In genomic region chr2:118257094-118257493, GRCm38 (mm10) we compare ENCODE assay signal across 8 mouse cellular contexts. TPM values are rescaled to one million over a fixed set of nuclear protein-coding genes. Genes with fewer than 3 reads are reported as not detected.
DNase-seq lines count a peak whose midpoint lies in the region; ATAC-seq and TF ChIP-seq lines count a peak whose summit lies in the region.

No protein-coding gene starts in this region.

- 65% methylated on average over 8 of the region's 8 CpGs for WGBS in kidney, embryonic 16.5 days
- 75% methylated on average over 8 of the region's 8 CpGs for WGBS in intestine, embryonic 15.5 days

- no peaks in the 10 kb centered on the region for H3K36me3 ChIP-seq in kidney, embryonic 16.5 days (ENCODE audit: insufficient read depth, low read length)
- no peaks in the 10 kb centered on the region for H3K36me3 ChIP-seq in intestine, embryonic 15.5 days
- no peaks in the 10 kb centered on the region for H3K36me3 ChIP-seq in myocyte (ENCODE audit: control insufficient read depth, insufficient read depth)

- no peak for ATAC-seq in kidney, embryonic 16.5 days (ENCODE audit: low FRiP score, low TSS enrichment)
- ATAC-seq in intestine, embryonic 15.5 days = no peak; the same call in 1 of the 2 replicates

- no peak overlapping the region for H3ac ChIP-seq in myocyte (ENCODE audit: control insufficient read depth, insufficient read length)

- H3K79me2 ChIP-seq in myocyte (ENCODE audit: control insufficient read depth, insufficient read depth) = no peaks in the 10 kb centered on the region

- H3K27ac ChIP-seq in kidney, embryonic 16.5 days (ENCODE audit: low read length) = no peak overlapping the region
- H3K27ac ChIP-seq in cortical plate, adult 2 months (ENCODE audit: insufficient read depth, low read length) = no peak overlapping the region
- H3K27ac ChIP-seq in intestine, embryonic 15.5 days = no peak overlapping the region

- H3K9me3 ChIP-seq in kidney, embryonic 16.5 days (ENCODE audit: low read length) = no peaks in the 10 kb centered on the region; the same call in 1 of the 2 replicates
- no peaks in the 10 kb centered on the region for H3K9me3 ChIP-seq in intestine, embryonic 15.5 days

- no peak overlapping the region for H3K9ac ChIP-seq in kidney, embryonic 16.5 days (replicated peaks; ENCODE audit: low read length)
- no peak overlapping the region for H3K9ac ChIP-seq in intestine, embryonic 15.5 days

- no peak for TF ChIP-seq CTCF in cortical plate, adult 2 months (IDR thresholded peaks at IDR 0.05; ENCODE audit: extremely low read depth, insufficient read depth, low read length)

- H3K4me3 ChIP-seq in kidney, embryonic 16.5 days (ENCODE audit: low read length) = peak overlapping the region; percentile 55
- peak overlapping the region; percentile 30; the same call in 1 of the 2 replicates for H3K4me3 ChIP-seq in cortical plate, adult 2 months (ENCODE audit: insufficient read depth, low read length)
- H3K4me3 ChIP-seq in intestine, embryonic 15.5 days (replicated peaks) = peak overlapping the region; percentile 50; the same call in 1 of the 2 replicates
- peak overlapping the region; percentile 29 for H3K4me3 ChIP-seq in myocyte

- peak overlapping the region; percentile 74 for H3K4me2 ChIP-seq in kidney, embryonic 16.5 days (replicated peaks; ENCODE audit: low read depth, low read length)
- peak overlapping the region; percentile 83 for H3K4me2 ChIP-seq in intestine, embryonic 15.5 days (replicated peaks)
- peak overlapping the region; percentile 80 for H3K4me2 ChIP-seq in myocyte (ENCODE audit: low read depth)

- TF ChIP-seq POLR2A in cortical plate, adult 2 months (IDR thresholded peaks at IDR 0.05; ENCODE audit: extremely low read depth, insufficient read depth, low read length) = no peak
- TF ChIP-seq POLR2A in myocyte (IDR thresholded peaks at IDR 0.05; ENCODE audit: insufficient read length, low read depth) = no peak

- 0 out of 2 replicates have a peak, but pooled peaks cover 4% of the 10 kb centered on the region for H3K27me3 ChIP-seq in kidney, embryonic 16.5 days (ENCODE audit: insufficient read depth, low read length)
- no peaks in the 10 kb centered on the region for H3K27me3 ChIP-seq in intestine, embryonic 15.5 days (replicated peaks)
- no peaks in the 10 kb centered on the region for H3K27me3 ChIP-seq in myocyte (ENCODE audit: control insufficient read depth, insufficient read depth, insufficient read length)

- DNase-seq in kidney, adult 18-20 months = no peak
- no peak for DNase-seq in spleen, adult 18-20 months
- no peak for DNase-seq in adrenal gland, adult 18-20 months (ENCODE audit: low spot score in 2 of 2)
- no peak for DNase-seq in layer of hippocampus, postnatal 36 days

- peaks cover 6% of the 10 kb centered on the region; the same call in 1 of the 2 replicates for H3K4me1 ChIP-seq in kidney, embryonic 16.5 days (ENCODE audit: insufficient read depth, low read length)
- no peaks in the 10 kb centered on the region for H3K4me1 ChIP-seq in cortical plate, adult 2 months (ENCODE audit: control insufficient read depth, insufficient read depth, low read length)
- H3K4me1 ChIP-seq in intestine, embryonic 15.5 days (replicated peaks) = 0 out of 2 replicates have a peak, but pooled peaks cover 4% of the 10 kb centered on the region

TF ChIP-seq in myocyte, 11 proteins besides CTCF, POLR2A, EP300 and RAD21:
- TF ChIP-seq E2F4 (IDR thresholded peaks at IDR 0.05; ENCODE audit: insufficient read depth) (no peak), CEBPB (IDR thresholded peaks at IDR 0.05; ENCODE audit: insufficient read depth, poor library complexity, severe bottlenecking) (no peak), MYOD1 (IDR thresholded peaks at IDR 0.05; ENCODE audit: control insufficient read depth in 1 of 3, insufficient read length in 2 of 3, low read depth in 2 of 3) (no peak), POLR2AphosphoS2 (IDR thresholded peaks at IDR 0.05; ENCODE audit: insufficient read length, low read depth) (no peak)

RNA-seq across cellular contexts. Expression of gene Fsip1, which starts 0.3 kb away (rescaled TPM):
- polyA plus RNA-seq in kidney, embryonic 16.5 days (2015; fragmentation: Nextera tagmentation; extraction: Ambion mirVana) = 0.70 and 0.94 TPM in 2 replicates
- polyA plus RNA-seq in cortical plate, adult 2 months (2012; rRNA removed) = 0.38 and 0.65 TPM in 2 replicates
- 0.14 and 0.19 TPM in 2 replicates for polyA plus RNA-seq in intestine, embryonic 15.5 days (2015; fragmentation: Nextera tagmentation; extraction: Ambion mirVana)
- polyA plus RNA-seq in myocyte (2012; fragmentation: generic; extraction: Trizol) = 0.14 TPM
- total RNA-seq in adrenal gland, adult 18-20 months (2021) = under 1 TPM in 1 of 2 experiments, not detected in 1; 0.26 TPM
- under 1 TPM; 0.52 to 0.88 TPM for total RNA-seq in layer of hippocampus, postnatal 36 days (2021)
